Mouse (Mus musculus) liver, embryonic 14.5 days (tissue): ENCODE results near the gene Rrp15. TPM values are rescaled to one million over a fixed set of nuclear protein-coding genes. Genes with fewer than 3 reads are reported as not detected.

ENCODE experiments used
- ATAC-seq: fragments of 200-750 bp; cut with Nextera tagmentation; 2 replicates; pipeline ENCODE4 v1.8.0; 2017; ENCODE audit warnings: moderate number of reproducible peaks, mild to moderate bottlenecking, moderate library complexity; ENCODE audit not compliant: insufficient read depth
- DNase-seq, 3 experiments: peaks; one replicate each; pipeline ENCODE4 v3.0.0-alpha.2; 2012 to 2013; ENCODE audit warnings: low read depth in 3 of 3, low spot score in 3 of 3
- H3K27ac ChIP-seq: fragments of 300-500 bp; sonication (generic); 2 replicates; pipeline ENCODE4 v1.5.1; 2014; ENCODE audit warnings: moderate library complexity, mild to moderate bottlenecking, control low read depth, inconsistent platforms
- H3K27me3 ChIP-seq: fragments of 300-500 bp; sonication (generic); 2 replicates; pipeline ENCODE4 v1.6.1; 2014; ENCODE audit warnings: mild to moderate bottlenecking, low read length, moderate library complexity; ENCODE audit not compliant: control insufficient read depth, insufficient read depth
- H3K36me3 ChIP-seq: fragments of 300-500 bp; sonication (generic); replicated peaks from 2 replicates; pipeline ENCODE4 v1.6.1; 2014; ENCODE audit warnings: low read depth; ENCODE audit not compliant: control insufficient read depth, insufficient read depth
- H3K4me1 ChIP-seq, 2 experiments: fragments of 200-500 bp in 1 of 2; fragments of 300-500 bp in 1 of 2; sonication (generic) in 1 of 2; replicated peaks; 2 replicates each; pipeline ENCODE4 v1.6.1; 2012 to 2014; ENCODE audit warnings: antibody characterized with exemption in 1 of 2, inconsistent platforms in 1 of 2, low read length in 1 of 2; ENCODE audit not compliant: control insufficient read depth in 2 of 2, insufficient read depth in 2 of 2
- H3K4me2 ChIP-seq: fragments of 300-500 bp; sonication (generic); 2 replicates; pipeline ENCODE4 v1.6.1; 2014; ENCODE audit warnings: low read depth, mild to moderate bottlenecking, control low read depth, moderate library complexity
- H3K4me3 ChIP-seq, 2 experiments: fragments of 200-500 bp in 1 of 2; fragments of 300-500 bp in 1 of 2; sonication (generic) in 1 of 2; 2 replicates each; pipeline ENCODE4 v1.5.1; 2012 to 2014; ENCODE audit warnings: low read depth in 2 of 2, low read length in 2 of 2, mild to moderate bottlenecking in 2 of 2, control low read depth in 1 of 2, inconsistent platforms in 1 of 2, moderate library complexity in 1 of 2; ENCODE audit not compliant: insufficient read depth in 1 of 2
- H3K9ac ChIP-seq: fragments of 300-500 bp; sonication (generic); replicated peaks from 2 replicates; pipeline ENCODE4 v1.6.1; 2014; ENCODE audit warnings: mild to moderate bottlenecking, control low read depth, moderate library complexity
- H3K9me3 ChIP-seq: fragments of 300-500 bp; sonication (generic); 2 replicates; pipeline ENCODE4 v1.6.1; 2016; ENCODE audit warnings: low read length, mixed read lengths; ENCODE audit not compliant: control insufficient read depth
- CTCF ChIP-seq: IDR thresholded peaks from 2 replicates; pipeline ENCODE4 v1.5.1; 2016; ENCODE audit warnings: antibody characterized with exemption, low read depth, control low read depth
- EP300 ChIP-seq: IDR thresholded peaks from 2 replicates; pipeline ENCODE4 v1.6.1; 2016; ENCODE audit warnings: antibody characterized with exemption, low read depth
- WGBS: fragments of 180-500 bp; shearing (Covaris S2); extraction: QIAGEN DNeasy Blood & Tissue Kit; methylation state at CpG from one replicate; pipeline ENCODE4 v1.1.7; 2014; ENCODE audit not compliant: insufficient replicate concordance; 5-methylcytosine and 5-hydroxymethylcytosine counted together
- polyA plus RNA-seq, 2 experiments: library from polyadenylated mRNA; depleted of rRNA in 1 of 2; stranded (reverse) in 1 of 2; unstranded in 1 of 2; fragments of >200 nt; fragmentation: Nextera tagmentation in 1 of 2; extraction: Ambion mirVana in 1 of 2; gene quantifications; 2 replicates each; pipeline versions ENCODE4 v1.2.1 to v1.2.3; 2012 to 2014

Rrp15 gene
- polyA plus RNA-seq, 2 experiments: 21.7 to 29.1 TPM

- no peaks in the 10 kb centered on the region; a peak in 1 of 4 replicates for H3K4me1 ChIP-seq
- H3K36me3 ChIP-seq: no peaks in the 10 kb centered on the region
- no peak overlapping the region; the same call in 1 of the 2 replicates for H3K9ac ChIP-seq
- DNase-seq (no peak), ATAC-seq (peak; percentile 50)
- H3K9me3 ChIP-seq: no peaks in the 10 kb centered on the region
- peak overlapping the region; percentile 35 to 45 for H3K4me3 ChIP-seq
- H3K27me3 ChIP-seq: peaks cover 35% of the 10 kb centered on the region
- peak overlapping the region; percentile 60 for H3K4me2 ChIP-seq
- under 1% methylated on average over 65 of the region's 65 CpGs for WGBS
- H3K27ac ChIP-seq: no peak overlapping the region
- no peak for TF ChIP-seq EP300
- no peak for TF ChIP-seq CTCF
These were observed 43.8 kb downstream of the Rrp15 start for GRCm38 (mm10) chr1:186705203-186705914.

GRCm38 (mm10) chr1:186703980-186704701 lies 45.0 kb downstream of the Rrp15 start:
- DNase-seq: no peak
- H3K27ac ChIP-seq: no peak overlapping the region
- under 1% methylated on average over 36 of the region's 36 CpGs for WGBS

GRCm38 (mm10) chr1:186703256-186703979 lies 45.7 kb downstream of the Rrp15 start:
- peak overlapping the region; percentile 2 to 6; a peak in 3 of 4 replicates for H3K4me3 ChIP-seq
- H3K4me2 ChIP-seq: peak overlapping the region; percentile 60
- H3K9me3 ChIP-seq: no peaks in the 10 kb centered on the region
- no peak overlapping the region for H3K9ac ChIP-seq
- under 1% methylated on average over 15 of the region's 15 CpGs for WGBS
- no peaks in the 10 kb centered on the region; a peak in 1 of 4 replicates for H3K4me1 ChIP-seq
- no peaks in the 10 kb centered on the region for H3K36me3 ChIP-seq
- no peak for ATAC-seq
- H3K27me3 ChIP-seq: peaks cover 35% of the 10 kb centered on the region
- DNase-seq: no peak
- no peak overlapping the region for H3K27ac ChIP-seq
- TF ChIP-seq CTCF (no peak), EP300 (no peak)

More at GRCm38 (mm10) chr1:186703980-186704701, 45.0 kb downstream of the Rrp15 start:
- TF ChIP-seq CTCF (no peak), EP300 (no peak)
- H3K36me3 ChIP-seq: no peaks in the 10 kb centered on the region
- H3K4me2 ChIP-seq: peak overlapping the region; percentile 60
- H3K9me3 ChIP-seq: no peaks in the 10 kb centered on the region
- no peak overlapping the region for H3K9ac ChIP-seq
- ATAC-seq: no peak
- peak overlapping the region; percentile 45 to 46 for H3K4me3 ChIP-seq
- peaks cover 35% of the 10 kb centered on the region for H3K27me3 ChIP-seq
- H3K4me1 ChIP-seq: no peaks in the 10 kb centered on the region; a peak in 1 of 4 replicates

- WGBS: 30% methylated on average over 15 of the region's 15 CpGs
- DNase-seq (no peak), ATAC-seq (no peak)
- Histone ChIP-seq H3K9me3 (no peaks in the 10 kb centered on the region), H3K27ac (no peak overlapping the region), H3K27me3 (peaks cover 35% of the 10 kb centered on the region), H3K4me1 (no peaks in the 10 kb centered on the region; a peak in 1 of 4 replicates), H3K4me2 (no peak overlapping the region), H3K36me3 (no peaks in the 10 kb centered on the region), H3K9ac (no peak overlapping the region), H3K4me3 (no peak overlapping the region)
- TF ChIP-seq EP300: no peak
- TF ChIP-seq CTCF: no peak
These were observed 46.5 kb downstream of the Rrp15 start for GRCm38 (mm10) chr1:186702391-186703255.
